Mouse (Mus musculus): ENCODE results near the gene Dagla.

Dagla gene

DNA sequence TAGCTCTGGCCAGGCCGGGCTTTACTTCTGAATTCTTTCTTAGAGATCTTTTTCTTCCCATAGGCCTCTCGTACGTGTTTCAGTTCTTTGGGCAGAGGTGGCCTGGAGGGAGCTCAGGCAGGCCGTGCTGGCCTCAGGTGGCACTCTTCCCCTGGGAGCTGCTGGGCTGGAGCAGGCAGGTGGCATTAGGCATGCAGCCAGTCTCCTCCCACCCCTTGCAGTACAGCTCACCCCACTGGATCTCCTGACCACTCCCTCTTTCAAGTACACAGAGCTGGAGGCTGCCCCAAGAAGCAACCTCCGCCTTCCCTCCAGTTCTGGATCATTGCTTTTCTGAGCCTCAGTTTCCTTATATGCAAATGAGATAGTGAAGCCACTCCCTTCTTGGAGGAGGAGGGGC, 26.9 kb downstream of the Dagla start:
- DNase-seq, result no peak

DNA sequence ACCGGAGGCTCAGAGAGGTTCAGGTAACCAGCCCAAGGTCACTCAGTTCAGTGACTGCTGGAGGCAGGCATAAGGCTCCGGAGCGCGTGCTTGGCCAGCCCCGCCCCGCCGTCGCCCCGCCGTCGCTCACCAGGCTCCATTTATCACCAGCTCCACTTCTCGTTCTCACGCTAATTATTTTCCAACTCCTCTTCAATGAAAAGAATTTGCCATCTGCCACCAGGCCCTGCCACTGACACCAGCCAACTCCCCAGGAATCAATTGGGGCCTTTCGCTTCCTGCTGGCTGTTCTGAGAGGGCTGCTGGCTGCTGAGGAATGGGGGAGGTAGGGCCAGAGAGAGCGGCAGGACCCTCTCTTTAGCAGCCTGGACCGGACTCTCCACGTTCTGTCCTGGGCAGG, 27.3 kb downstream of the Dagla start:
- peak in 1 of 2 experiments; percentile 38 for DNase-seq

GRCm38 (mm10) chr19:10276483-10277144, 28.1 kb downstream of the Dagla start:
- DNase-seq, result no peak

GRCm38 (mm10) chr19:10274056-10274455, 30.6 kb downstream of the Dagla start:
- no peak for DNase-seq

GRCm38 (mm10) chr19:10272746-10273145, 31.9 kb downstream of the Dagla start:
- DNase-seq, result no peak

DNA sequence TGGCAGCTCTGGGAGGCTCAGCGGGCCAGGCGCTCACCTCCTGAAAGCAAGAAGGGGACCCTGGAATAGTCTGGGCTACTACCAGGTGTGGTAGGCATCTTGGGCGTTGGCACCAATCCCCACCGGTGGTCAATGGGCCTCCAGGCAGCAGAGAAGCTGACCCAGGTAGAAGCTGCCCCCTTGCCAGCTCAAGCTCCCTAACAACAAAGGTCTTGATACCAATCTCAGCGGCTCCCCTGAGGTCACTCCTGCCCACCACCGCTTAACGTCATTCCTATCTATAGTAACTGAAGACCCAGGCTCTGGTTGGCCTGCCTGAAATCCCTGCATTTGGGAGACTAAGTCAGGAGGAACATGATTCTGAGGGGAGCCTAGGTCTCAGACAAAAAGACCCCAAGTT, 33.1 kb downstream of the Dagla start:
- no peak for DNase-seq

DNA sequence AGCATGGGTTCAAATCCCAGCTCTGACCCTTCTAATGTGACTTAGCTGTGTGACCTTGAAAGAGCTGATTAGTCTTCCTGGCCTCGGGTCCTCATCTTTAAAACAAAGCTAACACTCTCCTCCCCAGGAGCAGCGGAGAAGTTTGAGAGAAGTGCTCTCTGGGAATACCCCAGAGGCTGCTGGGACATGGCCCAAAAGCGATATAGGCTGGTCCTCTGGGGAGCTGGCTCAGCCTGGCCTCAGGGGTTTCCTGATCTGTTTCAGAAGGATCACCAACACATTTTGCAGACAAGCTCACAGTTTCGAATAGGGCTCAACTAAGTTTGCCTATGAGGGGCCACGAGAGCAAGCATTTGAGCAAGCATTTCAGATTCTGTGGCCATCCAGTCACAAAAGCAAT, 34.3 kb downstream of the Dagla start:
- DNase-seq, result no peak

GRCm38 (mm10) chr19:10268851-10269250, 35.8 kb downstream of the Dagla start:
- DNase-seq, result no peak

- no peak for DNase-seq
Observed at GRCm38 (mm10) chr19:10267953-10268352, 36.7 kb downstream of the Dagla start.

DNA sequence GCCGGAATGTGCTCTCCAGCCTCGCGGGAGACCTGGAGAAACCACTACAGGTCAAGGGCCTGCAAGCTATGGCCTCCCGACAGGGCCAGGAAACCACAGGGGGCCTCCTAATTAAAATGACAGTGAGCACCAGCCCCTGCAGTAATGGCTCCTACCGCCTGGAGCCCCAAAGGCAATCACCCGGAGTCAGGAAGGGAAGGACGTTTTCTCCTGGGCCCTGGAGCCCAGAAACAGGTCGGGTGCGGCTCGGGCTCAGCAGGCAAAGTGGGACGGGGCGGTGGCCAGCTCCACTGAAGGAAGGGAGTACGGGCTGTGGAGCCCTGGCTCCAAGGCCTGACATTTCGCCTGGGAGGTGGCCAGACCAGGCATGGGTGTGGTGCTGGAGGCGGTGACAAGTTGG, 37.6 kb downstream of the Dagla start:
- DNase-seq, result no peak

GRCm38 (mm10) chr19:10266196-10266850, 38.4 kb downstream of the Dagla start:
- DNase-seq, result peak; percentile 42 to 65

DNA sequence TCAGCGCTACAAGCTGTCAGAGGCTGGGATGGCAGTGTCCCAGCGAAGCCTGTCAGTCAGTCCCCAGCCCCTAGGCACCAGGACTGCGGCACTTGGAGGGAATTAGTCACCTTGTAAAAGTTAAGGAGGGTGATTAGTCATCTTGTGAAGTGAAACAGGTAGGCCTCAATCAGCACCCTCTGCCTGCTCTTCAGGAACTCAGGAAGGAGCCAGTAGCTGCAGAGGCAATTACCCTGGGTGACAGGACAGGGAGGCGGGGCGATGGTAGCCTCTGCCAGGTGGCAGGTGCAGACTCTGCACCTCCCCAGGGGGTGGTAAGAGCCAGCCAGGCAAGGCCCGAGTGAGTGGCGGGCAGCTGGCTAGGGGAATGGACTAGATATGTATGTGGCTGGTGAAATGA, 43.3 kb downstream of the Dagla start:
- no peak for DNase-seq

DNA sequence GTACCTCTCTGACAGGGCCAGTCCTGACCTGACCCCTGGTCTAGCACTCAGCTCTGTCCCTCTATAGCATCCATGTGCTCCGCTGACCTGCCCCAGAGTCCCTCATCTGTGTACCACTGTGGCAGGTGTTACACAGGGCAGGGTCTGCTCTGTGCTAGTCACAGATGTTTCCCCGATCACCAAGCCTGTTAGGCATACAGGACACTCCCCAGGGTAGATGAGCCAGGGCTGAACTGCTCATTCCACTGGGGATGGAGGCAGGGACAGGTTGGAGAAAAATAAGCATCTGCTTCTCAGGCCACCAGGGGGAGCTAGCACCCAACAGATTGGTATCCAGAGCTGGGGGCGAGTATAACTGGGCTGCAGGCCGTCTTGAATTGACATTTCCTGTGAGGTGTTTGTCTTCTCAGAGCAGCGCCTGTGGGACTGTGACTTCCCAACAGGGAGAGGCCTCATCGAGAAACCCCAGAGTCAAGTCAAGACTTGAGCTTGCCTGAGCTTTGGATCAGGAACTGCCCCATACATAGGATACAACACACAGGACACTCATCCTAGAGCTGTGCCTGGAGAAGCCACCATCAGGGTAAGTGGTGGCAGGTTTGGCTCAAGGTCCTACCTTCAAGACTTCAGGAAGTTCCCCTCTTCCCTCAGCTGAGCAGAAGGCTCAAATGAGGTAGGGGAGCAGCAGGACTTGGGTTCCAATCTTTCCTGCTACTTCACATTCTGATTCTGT, 46.2 kb downstream of the Dagla start:
- peak in 1 of 2 experiments; percentile 69 for DNase-seq

DNA sequence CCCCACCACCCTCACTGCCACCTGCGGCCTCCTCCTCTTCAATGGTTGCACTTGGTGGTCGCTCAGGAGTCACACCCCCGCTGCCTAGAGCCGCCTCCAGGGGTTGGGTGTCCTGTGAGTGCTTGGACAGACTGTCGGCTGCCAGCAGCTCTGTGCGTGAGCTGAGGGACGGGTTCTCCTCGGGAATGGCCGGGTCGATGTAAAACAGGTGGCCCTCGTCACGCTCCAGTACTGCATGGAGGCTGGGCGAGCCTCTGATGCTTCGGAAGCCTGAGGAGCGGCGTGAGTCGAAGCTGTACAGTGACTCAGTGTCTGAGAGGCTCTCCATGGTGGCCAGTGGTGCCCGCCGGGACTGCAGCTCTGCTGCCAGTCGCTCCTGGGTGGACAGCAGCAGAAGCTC, 56.5 kb downstream of the Dagla start:
- DNase-seq, result no peak

GRCm38 (mm10) chr19:10247165-10247564, 57.5 kb downstream of the Dagla start:
- DNase-seq, result no peak

DNA sequence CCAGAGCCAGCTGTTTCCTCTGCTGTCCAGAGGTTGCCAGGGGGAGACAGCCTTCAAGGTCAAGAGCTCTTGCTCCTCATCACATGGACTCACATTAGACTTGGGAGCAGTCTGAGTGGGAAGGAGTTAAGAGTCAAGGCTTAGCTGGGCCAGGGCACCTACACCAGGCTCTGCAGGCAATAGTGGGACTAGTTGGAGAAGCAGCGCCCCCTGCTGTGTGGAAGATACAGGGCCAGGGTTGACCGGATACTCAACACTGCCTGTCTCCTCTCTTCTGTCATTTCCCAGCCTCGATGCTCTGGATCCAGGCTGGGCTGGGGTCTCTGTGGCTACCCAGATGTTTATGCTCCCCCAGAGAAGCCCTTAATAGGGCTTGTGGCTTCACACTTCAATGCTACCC, 60.5 kb downstream of the Dagla start:
- peak in 1 of 2 experiments; percentile 26 for DNase-seq

- DNase-seq, result no peak
Observed at GRCm38 (mm10) chr19:10242916-10243315, 61.8 kb downstream of the Dagla start.

DNA sequence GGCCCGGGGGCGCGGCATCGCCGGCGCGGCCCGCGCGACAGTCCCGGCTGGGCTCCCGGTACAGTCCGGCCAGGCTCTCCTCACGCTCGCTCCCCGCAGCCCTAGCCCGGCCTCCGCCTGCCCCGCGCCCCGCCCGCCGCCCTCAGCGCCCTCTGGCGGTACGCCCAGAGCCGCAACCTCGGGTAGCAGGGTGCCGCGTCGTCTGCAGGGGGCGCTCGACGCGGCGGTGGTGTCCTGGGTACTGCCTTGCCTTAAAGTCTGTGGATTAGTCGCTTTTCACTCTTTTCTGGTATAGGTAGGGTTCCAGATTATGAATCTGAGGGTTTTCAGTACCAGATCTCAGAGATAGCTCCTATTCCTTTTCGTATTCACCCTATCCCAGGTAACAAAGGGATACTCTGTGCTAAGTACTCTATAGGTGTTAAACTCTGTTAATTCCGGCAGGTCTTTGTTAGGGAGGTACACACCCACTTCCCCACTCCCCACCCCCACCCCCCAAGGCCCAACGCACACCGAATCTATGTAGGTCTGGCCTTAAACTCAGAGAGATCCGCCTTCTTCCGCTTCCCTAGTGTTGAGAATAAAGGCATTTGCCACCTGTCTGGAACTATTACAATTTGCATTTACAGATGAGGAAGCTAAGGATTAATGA, 63.9 kb downstream of the Dagla start, which contains the start of gene Myrf:
Gene Myrf (minus strand): TSS at position 95 of the 652 bp plus-strand sequence.
- DNase-seq, result peak; percentile 35 to 73

DNA sequence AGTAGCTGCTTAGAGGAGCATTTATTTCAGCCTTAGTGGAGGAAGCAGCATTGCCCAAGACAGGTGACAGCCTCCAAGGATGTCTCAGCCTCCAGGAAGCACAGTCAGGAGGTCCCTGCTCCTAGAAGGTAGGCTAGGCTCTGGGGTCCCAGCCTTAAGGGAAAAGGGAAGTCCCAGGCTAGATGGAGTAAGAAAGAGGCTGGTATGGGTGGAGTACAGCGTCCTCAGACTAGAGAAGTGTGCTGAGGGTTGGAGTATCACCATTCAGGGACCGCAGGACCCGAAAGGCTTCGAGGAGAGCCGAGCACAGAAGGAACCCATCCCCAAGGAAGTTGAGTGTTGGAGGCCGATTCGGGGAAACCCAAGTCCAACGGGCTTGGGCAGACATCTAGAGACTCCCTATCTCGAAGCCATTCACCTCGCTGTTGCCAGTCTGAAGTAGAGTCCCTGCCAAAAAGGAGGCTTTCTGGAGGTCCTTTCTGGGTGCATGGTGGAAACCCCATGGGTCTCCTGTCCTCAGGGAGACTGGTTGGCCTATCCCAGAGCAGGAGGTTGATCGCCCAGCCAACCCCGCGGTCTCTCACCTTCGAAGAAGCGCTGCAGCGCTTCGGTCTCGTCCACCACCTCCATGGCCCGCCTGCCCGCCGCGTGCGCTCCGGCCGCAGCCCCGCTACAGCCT, 64.6 kb downstream of the Dagla start:
- no peak for DNase-seq

DNA sequence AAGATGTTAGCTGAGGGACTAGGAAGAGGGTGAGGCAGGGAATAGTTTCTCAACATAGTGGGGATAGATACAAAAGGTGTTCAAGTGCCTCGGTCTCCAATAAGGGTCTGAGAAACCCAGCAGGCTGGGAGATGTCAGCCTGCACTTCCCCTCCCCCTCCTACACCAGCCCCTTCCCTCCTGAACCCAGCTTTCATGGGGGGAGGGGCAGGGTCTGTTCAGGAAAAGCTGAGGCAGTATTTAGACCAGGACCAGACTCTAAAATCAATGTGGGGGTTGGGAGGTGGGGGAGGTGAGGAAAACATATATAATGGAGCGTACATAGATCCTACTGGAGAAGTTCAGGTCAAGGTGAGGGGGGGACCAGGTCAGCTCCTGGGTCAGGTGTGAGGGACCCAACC, 65.3 kb downstream of the Dagla start:
- DNase-seq, result no peak

DNA sequence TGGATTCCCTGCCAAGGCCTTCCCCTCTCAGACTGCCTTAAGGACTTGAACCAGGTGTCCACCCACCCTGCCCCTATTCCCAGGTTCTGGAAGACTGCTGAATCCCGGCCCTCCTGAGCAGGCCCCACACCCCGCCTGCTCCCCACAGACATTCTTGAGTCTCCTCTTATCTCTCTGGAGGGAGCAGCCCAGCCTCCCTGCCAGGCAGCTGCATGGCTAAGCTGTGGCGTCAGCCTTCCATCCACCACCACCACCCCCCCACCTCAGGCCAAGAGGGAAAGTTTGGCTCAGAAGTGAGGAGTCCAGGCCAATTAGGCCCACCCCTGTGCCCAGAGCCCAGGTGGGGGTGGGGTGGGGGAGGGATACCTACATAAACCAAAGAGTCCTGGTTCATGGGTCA, 66.2 kb downstream of the Dagla start:
- DNase-seq, result no peak

DNA sequence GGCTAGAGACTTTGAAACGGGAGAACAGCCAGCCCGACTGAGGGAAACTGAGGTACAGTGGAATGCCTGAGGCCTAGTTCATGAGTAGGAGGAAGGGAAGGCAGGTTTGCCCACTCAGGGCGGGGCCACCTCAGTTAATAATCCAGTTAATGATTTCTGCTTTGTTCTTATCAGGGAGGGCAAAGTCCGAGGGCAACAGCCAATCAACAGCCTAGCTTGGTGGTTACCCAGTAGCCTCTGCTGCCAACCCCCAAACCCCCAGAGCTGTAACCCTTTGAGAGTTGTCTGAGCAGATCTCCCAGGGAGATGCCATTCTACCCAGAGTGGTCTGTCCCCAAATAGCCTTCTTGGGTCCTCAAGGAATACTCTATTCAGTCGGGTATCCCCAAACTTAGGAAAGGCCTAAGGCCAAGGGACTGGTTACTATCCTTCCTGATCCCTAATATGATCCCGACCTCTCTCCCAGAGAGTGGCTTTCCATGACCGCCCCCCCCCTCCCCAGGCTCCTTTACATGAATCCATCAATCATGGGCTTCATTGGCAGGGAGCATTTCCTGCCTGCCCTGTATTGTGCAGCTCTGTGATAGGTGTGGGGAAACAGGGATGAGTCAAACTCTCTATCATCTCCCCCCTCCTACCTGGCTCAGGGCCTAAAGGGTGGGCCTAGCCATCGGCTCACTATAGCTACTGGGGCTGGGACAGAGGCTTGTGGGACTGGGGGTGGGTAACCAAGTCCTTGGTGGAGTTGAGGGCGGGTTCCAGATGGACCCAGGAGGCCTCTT, 68.7 kb downstream of the Dagla start:
- no peak for DNase-seq

Measured in spleen, adult 18-20 months (tissue).